Mouse (Mus musculus) ES-E14 (cell line): Measurements from ENCODE around the gene Hipk2.

Experiments
- CHD2 ChIP-seq: IDR thresholded peaks from 2 replicates; pipeline ENCODE4 v1.6.1; 2014; ENCODE audit warnings: mild to moderate bottlenecking, low read depth, low read length, inconsistent platforms
- ZNF384 ChIP-seq: IDR thresholded peaks from 2 replicates; pipeline ENCODE4 v1.6.1; 2012; ENCODE audit warnings: low read depth, low read length, inconsistent platforms

DNA sequence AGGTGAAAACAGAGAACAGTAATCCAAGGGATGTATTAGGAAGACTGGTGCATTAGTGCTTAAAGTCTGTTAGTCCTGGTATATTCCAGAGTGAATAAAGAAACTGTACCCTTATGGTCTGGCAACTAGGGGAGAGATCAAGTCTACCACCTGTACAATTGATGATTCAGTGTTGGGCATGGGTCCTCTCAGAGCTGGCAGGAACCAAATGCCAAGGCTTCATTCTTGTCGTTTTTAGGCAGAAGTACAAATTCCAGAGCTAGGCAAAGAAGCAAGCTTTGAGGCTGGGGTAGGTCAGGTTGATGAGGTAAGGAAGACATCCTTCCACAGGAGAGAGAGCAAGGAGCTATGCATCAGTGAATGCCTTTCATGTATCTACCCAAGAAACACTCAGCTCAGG, 35.2 kb downstream of the Hipk2 start:
- no peak for TF ChIP-seq ZNF384
- no peak for TF ChIP-seq CHD2
